Mouse (Mus musculus) stomach, embryonic 16.5 days (tissue): ENCODE data around the gene Cstl1. TPM values are rescaled to one million over a fixed set of nuclear protein-coding genes. Genes with fewer than 3 reads are reported as not detected.
A peak's percentile ranks its signal among the peaks of the same experiment; 100 is the strongest.
"Not testable (repeated sequence)": the region's sequence is repeated elsewhere in the genome, so short reads cannot be mapped to it uniquely, and the experiment has no call there.

Experiments used
- ATAC-seq: fragments of 200-750 bp; cut with Nextera tagmentation; 2 replicates; pipeline ENCODE4 v1.8.0; 2017; ENCODE audit warnings: moderate number of reproducible peaks, moderate TSS enrichment; ENCODE audit not compliant: insufficient read depth, low FRiP score
- H3K27ac ChIP-seq: fragments of 300-500 bp; sonication (generic); 2 replicates; pipeline ENCODE4 v1.5.1; 2014; ENCODE audit warnings: low read length
- H3K27me3 ChIP-seq: fragments of 300-500 bp; sonication (generic); 2 replicates; pipeline ENCODE4 v1.6.1; 2014; ENCODE audit warnings: low read length, control low read depth, mixed read lengths; ENCODE audit not compliant: control insufficient read depth, insufficient read depth
- H3K36me3 ChIP-seq: fragments of 300-500 bp; sonication (generic); 2 replicates; pipeline ENCODE4 v1.6.1; 2014; ENCODE audit warnings: low read length; ENCODE audit not compliant: control insufficient read depth, insufficient read depth
- H3K4me1 ChIP-seq: fragments of 300-500 bp; sonication (generic); 2 replicates; pipeline ENCODE4 v1.6.1; 2014; ENCODE audit warnings: low read length, control low read depth, mixed read lengths; ENCODE audit not compliant: control insufficient read depth, insufficient read depth
- H3K4me2 ChIP-seq: fragments of 300-500 bp; sonication (generic); 2 replicates; pipeline ENCODE4 v1.6.1; 2014; ENCODE audit warnings: low read depth, low read length, mixed read lengths
- H3K4me3 ChIP-seq: fragments of 300-500 bp; sonication (generic); replicated peaks from 2 replicates; pipeline ENCODE4 v1.5.1; 2014; ENCODE audit warnings: mild to moderate bottlenecking, low read length
- H3K9ac ChIP-seq: fragments of 300-500 bp; sonication (generic); 2 replicates; pipeline ENCODE4 v1.6.1; 2014; ENCODE audit warnings: low read length
- H3K9me3 ChIP-seq: fragments of 300-500 bp; sonication (generic); replicated peaks from 2 replicates; pipeline ENCODE4 v1.6.1; 2016; ENCODE audit warnings: low read length, control low read depth; ENCODE audit not compliant: control insufficient read depth
- WGBS: fragments of 180-500 bp; shearing (Covaris S2); extraction: QIAGEN DNeasy Blood & Tissue Kit; methylation state at CpG from one replicate; pipeline ENCODE4 v1.1.7; 2014; 5-methylcytosine and 5-hydroxymethylcytosine counted together
- polyA plus RNA-seq: library from polyadenylated mRNA; unstranded; fragments of >200 nt; fragmentation: Nextera tagmentation; extraction: Ambion mirVana; gene quantifications from 2 replicates; pipeline ENCODE4 v1.2.1, GENCODE M21; 2015

Cstl1 gene
- polyA plus RNA-seq, 1 experiment from 2014 or later, result not detected

GRCm38 (mm10) chr2:148743001-148743400 lies 7.2 kb upstream of the Cstl1 start:
- 85% methylated on average over 3 of the region's 3 CpGs for WGBS
- no peak for ATAC-seq

DNA sequence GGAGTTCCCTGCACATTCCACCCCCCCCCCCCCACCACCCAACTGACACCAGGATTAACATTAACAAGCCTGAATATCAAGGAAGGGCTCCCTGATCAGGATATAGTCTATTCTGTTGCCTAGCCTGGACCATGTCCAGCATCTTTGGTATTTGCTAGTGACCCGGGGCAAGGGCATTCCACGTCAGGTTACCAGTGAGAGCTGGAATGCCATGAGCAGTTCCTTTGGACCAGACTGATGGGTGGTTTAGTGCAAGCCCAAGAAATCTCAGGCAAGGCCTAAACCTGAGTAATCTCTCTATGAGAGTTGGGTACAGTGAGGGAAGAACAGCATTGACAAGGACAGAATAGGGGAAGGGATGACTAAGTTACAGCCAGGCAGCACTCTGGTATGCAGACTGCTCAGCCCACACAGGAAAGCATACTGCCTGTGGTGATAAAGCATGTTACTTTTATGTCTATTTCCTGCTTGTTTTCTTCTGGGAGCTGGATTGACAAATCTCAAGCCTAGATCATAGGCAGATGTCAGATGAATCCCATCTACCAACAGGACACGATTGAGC lies 6.2 kb upstream of the Cstl1 start:
- ATAC-seq, result no peak
- 75% methylated on average over 3 of the region's 3 CpGs for WGBS

More at GRCm38 (mm10) chr2:148743001-148743400, 7.2 kb upstream of the Cstl1 start:
- Histone ChIP-seq H3K4me3 (no peak overlapping the region), H3K27ac (no peak overlapping the region), H3K36me3 (no peaks in the 10 kb centered on the region), H3K9ac (no peak overlapping the region), H3K27me3 (no peaks in the 10 kb centered on the region), H3K4me1 (no peaks in the 10 kb centered on the region), H3K9me3 (no peaks in the 10 kb centered on the region), H3K4me2 (no peak overlapping the region)

GRCm38 (mm10) chr2:148751893-148752813 lies 2.0 kb downstream of the Cstl1 start:
- Histone ChIP-seq H3K9ac (no peak overlapping the region), H3K4me1 (no peaks in the 10 kb centered on the region), H3K4me3 (peak overlapping the region; percentile 30), H3K36me3 (no peaks in the 10 kb centered on the region), H3K27me3 (no peaks in the 10 kb centered on the region), H3K9me3 (no peaks in the 10 kb centered on the region), H3K27ac (no peak overlapping the region), H3K4me2 (peak overlapping the region; percentile 57)
- ATAC-seq, result 0 out of 2 replicates have a peak, but pooled peaks have one; percentile 60
- WGBS, result 17% methylated on average over 15 of the region's 15 CpGs

More for the DNA sequence above, 6.2 kb upstream of the Cstl1 start:
- H3K36me3 ChIP-seq, result no peaks in the 10 kb centered on the region
- no peak overlapping the region for H3K27ac ChIP-seq
- no peaks in the 10 kb centered on the region for H3K4me1 ChIP-seq
- no peak overlapping the region for H3K4me3 ChIP-seq
- no peaks in the 10 kb centered on the region for H3K27me3 ChIP-seq
- no peak overlapping the region for H3K9ac ChIP-seq
- no peak overlapping the region for H3K4me2 ChIP-seq
- H3K9me3 ChIP-seq, result no peaks in the 10 kb centered on the region

DNA sequence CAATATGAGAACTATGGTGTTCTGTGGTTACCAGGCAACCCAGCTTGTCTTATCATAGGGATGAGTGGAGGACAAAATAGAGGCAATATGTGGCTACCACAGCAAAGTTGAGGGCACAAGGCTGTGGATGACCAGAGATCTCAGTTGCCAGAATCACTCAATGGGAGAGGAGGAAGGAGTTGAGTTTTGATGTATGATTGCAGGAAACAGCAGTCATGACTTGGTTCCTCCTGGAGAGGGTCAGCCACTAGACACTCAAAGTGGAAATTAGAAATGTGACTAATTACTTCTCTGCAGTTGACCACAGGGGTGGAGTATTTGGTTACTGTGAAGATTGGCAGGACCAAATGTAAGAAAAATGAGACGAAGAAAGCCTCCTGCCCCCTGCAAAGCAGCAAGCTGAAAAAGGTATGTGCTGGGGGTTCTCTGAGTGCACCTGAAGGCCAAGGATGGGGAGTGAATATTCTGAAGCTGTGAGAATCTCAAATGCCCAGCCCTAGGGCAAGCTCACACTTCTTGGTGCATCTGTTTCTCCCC lies 4.2 kb downstream of the Cstl1 start:
- Histone ChIP-seq H3K4me2 (no peak overlapping the region), H3K9me3 (no peaks in the 10 kb centered on the region), H3K27me3 (no peaks in the 10 kb centered on the region), H3K4me1 (no peaks in the 10 kb centered on the region), H3K36me3 (no peaks in the 10 kb centered on the region), H3K4me3 (no peak overlapping the region), H3K9ac (no peak overlapping the region), H3K27ac (no peak overlapping the region)
- no peak for ATAC-seq
- WGBS, result 61% methylated on average over 1 of the region's 1 CpGs

- Histone ChIP-seq H3K4me1 (no peaks in the 10 kb centered on the region), H3K27me3 (no peaks in the 10 kb centered on the region), H3K9me3 (no peaks in the 10 kb centered on the region), H3K4me3 (no peak overlapping the region), H3K4me2 (no peak overlapping the region), H3K9ac (no peak overlapping the region), H3K27ac (no peak overlapping the region), H3K36me3 (no peaks in the 10 kb centered on the region)
- ATAC-seq, result no peak
- WGBS, result 92% methylated on average over 1 of the region's 1 CpGs
Observed at GRCm38 (mm10) chr2:148763648-148764388, 13.7 kb downstream of the Cstl1 start.

GRCm38 (mm10) chr2:148771397-148771796 lies 21.2 kb downstream of the Cstl1 start, which contains the start of gene Cst11:
Cst11 (minus strand) TSS chr2:148771497.
- H3K4me2 ChIP-seq, H3K27me3 ChIP-seq, H3K36me3 ChIP-seq, H3K9ac ChIP-seq, ATAC-seq, H3K4me3 ChIP-seq, H3K27ac ChIP-seq, H3K9me3 ChIP-seq, H3K4me1 ChIP-seq: not testable (repeated sequence)
- 74% methylated on average over 4 of the region's 4 CpGs for WGBS

DNA sequence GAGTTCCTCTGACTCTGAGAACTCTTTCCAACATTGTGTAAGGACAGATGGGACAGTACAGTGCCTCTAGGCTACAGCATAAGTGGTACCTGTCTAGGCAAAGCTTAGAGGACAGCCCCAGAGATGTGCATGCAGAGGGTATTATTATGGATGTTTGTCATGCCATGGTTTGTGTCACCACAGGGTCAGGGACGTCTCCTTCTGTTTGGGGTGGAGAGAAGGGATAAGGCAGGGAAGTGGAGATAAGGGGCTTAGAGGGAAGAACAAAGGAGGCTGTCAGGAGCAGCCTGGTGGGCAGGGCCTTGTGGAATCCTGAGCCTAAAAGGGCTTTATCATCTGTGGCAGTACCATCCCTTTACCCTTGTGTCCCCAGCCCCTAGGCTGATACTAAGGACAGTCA lies 31.6 kb downstream of the Cstl1 start, which contains the start of gene 8030411F24Rik:
Gene 8030411F24Rik (plus strand): TSS at position 301 of the 400 bp plus-strand sequence.
- H3K36me3 ChIP-seq, result no peaks in the 10 kb centered on the region
- no peak for ATAC-seq
- no peak within 1 kb of the TSS for H3K4me3 ChIP-seq
- H3K27ac ChIP-seq, result no peak within 1 kb of the TSS
- 4% methylated on average over 1 of the region's 1 CpGs for WGBS
- no peaks in the 10 kb centered on the region for H3K4me1 ChIP-seq
- no peak within 1 kb of the TSS for H3K9ac ChIP-seq
- H3K27me3 ChIP-seq, result no peaks in the 10 kb centered on the region
- no peaks in the 10 kb centered on the region for H3K9me3 ChIP-seq
- H3K4me2 ChIP-seq, result no peak within 1 kb of the TSS

- no peak within 1 kb of the TSS for H3K4me3 ChIP-seq
- H3K27ac ChIP-seq, result no peak within 1 kb of the TSS
- 0 out of 2 replicates have a peak, but pooled peaks have one; percentile 21 for ATAC-seq
- H3K27me3 ChIP-seq, result no peaks in the 10 kb centered on the region
- no peaks in the 10 kb centered on the region for H3K36me3 ChIP-seq
- WGBS, result 91% methylated on average over 6 of the region's 6 CpGs
- no peaks in the 10 kb centered on the region for H3K4me1 ChIP-seq
- H3K9ac ChIP-seq, result no peak within 1 kb of the TSS
- no peak within 1 kb of the TSS for H3K4me2 ChIP-seq
- H3K9me3 ChIP-seq, result no peaks in the 10 kb centered on the region
Observed at GRCm38 (mm10) chr2:148789142-148789541, 39.0 kb downstream of the Cstl1 start, which contains the start of gene Cst12. Cst12 (plus strand) TSS chr2:148789361.
